Mouse (Mus musculus): ENCODE data around the gene Ksr2. TPM values are rescaled to one million over a fixed set of nuclear protein-coding genes. Genes with fewer than 3 reads are reported as not detected.

Ksr2 gene
- polyA plus RNA-seq, 1 experiment from 2014 or later: 0.81 TPM

DNA sequence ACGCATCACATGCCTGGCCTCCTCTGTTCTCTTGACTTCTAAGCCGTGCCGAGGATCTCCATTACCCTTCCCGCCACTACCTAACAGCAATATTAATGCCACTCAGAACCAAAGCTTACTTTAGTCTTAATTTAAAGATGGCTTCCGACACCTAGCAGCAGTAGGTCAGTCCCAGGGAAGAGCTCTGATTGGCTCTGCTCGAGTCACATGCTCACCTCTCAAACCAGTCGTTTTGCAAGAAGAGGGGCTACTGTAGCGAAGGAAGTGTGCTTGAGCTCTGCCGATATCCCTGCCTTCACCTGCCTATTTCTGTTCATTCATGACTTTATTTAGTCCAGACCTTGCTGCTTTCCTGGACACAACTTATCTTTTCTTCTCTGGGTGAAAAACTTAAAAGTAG, 410.0 kb downstream of the Ksr2 start:
- ATAC-seq (ENCODE audit: low read depth) (no peak), DNase-seq (ENCODE audit: low spot score) (no peak)
- no peak overlapping the region for H3K4me3 ChIP-seq (ENCODE audit: low read depth, low read length)
- no peak overlapping the region for H3K9ac ChIP-seq (ENCODE audit: low read depth, low read length)
- no peak overlapping the region for H3K27ac ChIP-seq (replicated peaks; ENCODE audit: low read depth, low read length)
- H3K4me1 ChIP-seq (ENCODE audit: control insufficient read depth, insufficient read depth, low read length): no peaks in the 10 kb centered on the region
- 88% methylated on average over 9 of the region's 9 CpGs for WGBS
- no peaks in the 10 kb centered on the region for H3K9me3 ChIP-seq (ENCODE audit: control insufficient read depth, low read length)
- H3K36me3 ChIP-seq (ENCODE audit: control insufficient read depth, insufficient read depth, low read length): no peaks in the 10 kb centered on the region
- no peak overlapping the region for H3K4me2 ChIP-seq (ENCODE audit: low read depth, low read length)
- H3K27me3 ChIP-seq (replicated peaks; ENCODE audit: control insufficient read depth, insufficient read depth, low read length): no peaks in the 10 kb centered on the region

DNA sequence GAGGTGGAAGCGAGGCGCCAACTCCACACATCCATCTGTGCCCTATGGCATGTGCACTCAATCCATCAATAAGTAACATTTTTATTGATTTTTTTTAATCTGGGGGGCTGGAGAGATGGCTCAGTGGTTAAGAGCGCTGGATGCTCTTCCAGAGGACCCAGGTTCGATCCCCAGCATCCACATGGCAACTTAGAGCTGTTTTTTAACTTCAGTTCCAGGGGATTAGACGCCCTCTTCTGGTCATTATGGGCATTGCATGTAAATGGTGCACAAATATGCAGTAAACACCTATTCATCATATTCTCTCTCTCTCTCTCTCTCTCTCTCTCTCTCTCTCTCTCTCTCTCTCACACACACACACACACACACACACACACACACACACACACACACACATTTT, 410.7 kb downstream of the Ksr2 start:
- no peak for ATAC-seq (ENCODE audit: low read depth)
- H3K36me3 ChIP-seq (ENCODE audit: control insufficient read depth, insufficient read depth, low read length): no peaks in the 10 kb centered on the region
- no peaks in the 10 kb centered on the region for H3K4me1 ChIP-seq (ENCODE audit: control insufficient read depth, insufficient read depth, low read length)
- 73% methylated on average over 5 of the region's 5 CpGs for WGBS
- no peak overlapping the region for H3K4me2 ChIP-seq (ENCODE audit: low read depth, low read length)
- no peaks in the 10 kb centered on the region for H3K27me3 ChIP-seq (replicated peaks; ENCODE audit: control insufficient read depth, insufficient read depth, low read length)
- no peaks in the 10 kb centered on the region for H3K9me3 ChIP-seq (ENCODE audit: control insufficient read depth, low read length)
- DNase-seq (ENCODE audit: low spot score): no peak
- no peak overlapping the region for H3K9ac ChIP-seq (ENCODE audit: low read depth, low read length)
- no peak overlapping the region for H3K4me3 ChIP-seq (ENCODE audit: low read depth, low read length)
- H3K27ac ChIP-seq (replicated peaks; ENCODE audit: low read depth, low read length): no peak overlapping the region

Other genes starting within 250 kb of the Ksr2 start
- gene Pebp1, start 126.4 kb upstream of the Ksr2 start, polyA plus RNA-seq (2014; fragmentation: Nextera tagmentation; extraction: Ambion mirVana): 617 and 666 TPM in 2 replicates
- 3.9 TPM in 2 replicates for gene Vsig10, start 94.9 kb upstream of the Ksr2 start, polyA plus RNA-seq (2014; fragmentation: Nextera tagmentation; extraction: Ambion mirVana)
- gene Wsb2, start 56.7 kb upstream of the Ksr2 start, polyA plus RNA-seq (2014; fragmentation: Nextera tagmentation; extraction: Ambion mirVana): 88.0 and 89.6 TPM in 2 replicates
- gene Rfc5, start 25.0 kb upstream of the Ksr2 start, polyA plus RNA-seq (2014; fragmentation: Nextera tagmentation; extraction: Ambion mirVana): 61.9 and 69.1 TPM in 2 replicates

Measured in embryonic facial prominence, embryonic 14.5 days (tissue).